Mouse (Mus musculus): ENCODE measurements around the gene Pex14. TPM values are rescaled to one million over a fixed set of nuclear protein-coding genes. Genes with fewer than 3 reads are reported as not detected.

The Pex14 gene
- polyA plus RNA-seq, 1 experiment from 2014 or later: 34.7 TPM

GRCm38 (mm10) chr4:148938546-148938945 is 161.1 kb downstream of the Pex14 start:
- Histone ChIP-seq H3K4me1 (peaks cover 24% of the 10 kb centered on the region), H3K4me2 (no peak overlapping the region), H3K27ac (no peak overlapping the region), H3K9me3 (replicated peaks) (no peaks in the 10 kb centered on the region), H3K4me3 (no peak overlapping the region), H3K9ac (no peak overlapping the region), H3K27me3 (replicated peaks) (peaks cover 24% of the 10 kb centered on the region), H3K36me3 (no peaks in the 10 kb centered on the region)
- no peak for ATAC-seq
- whole genome bisulfite sequencing (ENCODE audit: insufficient replicate concordance): 73% methylated on average over 26 of the region's 26 CpGs

- no peak overlapping the region for H3K27ac ChIP-seq
- peaks cover 24% of the 10 kb centered on the region for H3K4me1 ChIP-seq
- H3K9ac ChIP-seq: no peak overlapping the region
- no peak overlapping the region for H3K4me2 ChIP-seq
- WGBS (ENCODE audit: insufficient replicate concordance): 79% methylated on average over 12 of the region's 12 CpGs
- H3K36me3 ChIP-seq: no peaks in the 10 kb centered on the region
- no peak overlapping the region for H3K4me3 ChIP-seq
- ATAC-seq: no peak
- no peaks in the 10 kb centered on the region for H3K9me3 ChIP-seq (replicated peaks)
- H3K27me3 ChIP-seq (replicated peaks): peaks cover 9% of the 10 kb centered on the region; the same call in 1 of the 2 replicates
Observed at GRCm38 (mm10) chr4:148936727-148937126, 162.9 kb downstream of the Pex14 start.

- Histone ChIP-seq H3K9ac (no peak overlapping the region), H3K9me3 (replicated peaks) (no peaks in the 10 kb centered on the region), H3K4me1 (peaks cover 20% of the 10 kb centered on the region), H3K27ac (peak overlapping the region; percentile 17; the same call in 1 of the 2 replicates), H3K4me3 (no peak overlapping the region), H3K27me3 (replicated peaks) (peaks cover 6% of the 10 kb centered on the region; the same call in 1 of the 2 replicates), H3K4me2 (no peak overlapping the region), H3K36me3 (no peaks in the 10 kb centered on the region)
- ATAC-seq: peak; percentile 28; the same call in 1 of the 2 replicates
- 71% methylated on average over 12 of the region's 12 CpGs for WGBS (ENCODE audit: insufficient replicate concordance)
Observed at GRCm38 (mm10) chr4:148936111-148936510, 163.6 kb downstream of the Pex14 start.

GRCm38 (mm10) chr4:148935211-148935610 is 164.5 kb downstream of the Pex14 start:
- peak; percentile 18; the same call in 1 of the 2 replicates for ATAC-seq
- Histone ChIP-seq H3K4me3 (no peak overlapping the region), H3K9ac (no peak overlapping the region), H3K36me3 (no peaks in the 10 kb centered on the region), H3K27me3 (replicated peaks) (peaks cover 8% of the 10 kb centered on the region; the same call in 1 of the 2 replicates), H3K4me1 (peaks cover 11% of the 10 kb centered on the region), H3K27ac (0 out of 2 replicates have a peak overlapping the region, but pooled peaks have one; percentile 17), H3K4me2 (0 out of 2 replicates have a peak overlapping the region, but pooled peaks have one; percentile 8), H3K9me3 (replicated peaks) (no peaks in the 10 kb centered on the region)
- 49% methylated on average over 13 of the region's 13 CpGs for WGBS (ENCODE audit: insufficient replicate concordance)

GRCm38 (mm10) chr4:148933109-148933508 is 166.6 kb downstream of the Pex14 start:
- WGBS (ENCODE audit: insufficient replicate concordance): 73% methylated on average over 13 of the region's 13 CpGs
- ATAC-seq: no peak
- Histone ChIP-seq H3K27me3 (replicated peaks) (0 out of 2 replicates have a peak, but pooled peaks cover 20% of the 10 kb centered on the region), H3K4me2 (no peak overlapping the region), H3K27ac (no peak overlapping the region), H3K36me3 (no peaks in the 10 kb centered on the region), H3K4me3 (no peak overlapping the region), H3K9me3 (replicated peaks) (no peaks in the 10 kb centered on the region), H3K9ac (no peak overlapping the region), H3K4me1 (peaks cover 8% of the 10 kb centered on the region; the same call in 1 of the 2 replicates)

- no peak for ATAC-seq
- H3K9ac ChIP-seq: no peak overlapping the region
- WGBS (ENCODE audit: insufficient replicate concordance): 39% methylated on average over 9 of the region's 9 CpGs
- peaks cover 34% of the 10 kb centered on the region for H3K27me3 ChIP-seq (replicated peaks)
- no peak overlapping the region for H3K4me3 ChIP-seq
- no peaks in the 10 kb centered on the region for H3K36me3 ChIP-seq
- H3K9me3 ChIP-seq (replicated peaks): no peaks in the 10 kb centered on the region
- H3K4me1 ChIP-seq: peaks cover 20% of the 10 kb centered on the region
- H3K27ac ChIP-seq: no peak overlapping the region
- H3K4me2 ChIP-seq: no peak overlapping the region
Observed at GRCm38 (mm10) chr4:148930721-148931229, 168.9 kb downstream of the Pex14 start.

- H3K4me1 ChIP-seq: peaks cover 17% of the 10 kb centered on the region
- H3K27me3 ChIP-seq (replicated peaks): peaks cover 51% of the 10 kb centered on the region
- no peak overlapping the region for H3K4me2 ChIP-seq
- no peaks in the 10 kb centered on the region for H3K36me3 ChIP-seq
- H3K9ac ChIP-seq: no peak overlapping the region
- 80% methylated on average over 16 of the region's 16 CpGs for WGBS (ENCODE audit: insufficient replicate concordance)
- H3K9me3 ChIP-seq (replicated peaks): no peaks in the 10 kb centered on the region
- no peak overlapping the region for H3K4me3 ChIP-seq
- no peak for ATAC-seq
- H3K27ac ChIP-seq: no peak overlapping the region
Observed at GRCm38 (mm10) chr4:148928876-148929275, 170.8 kb downstream of the Pex14 start.

- WGBS (ENCODE audit: insufficient replicate concordance): 23% methylated on average over 9 of the region's 9 CpGs
- Histone ChIP-seq H3K4me1 (peaks cover 17% of the 10 kb centered on the region), H3K4me3 (no peak overlapping the region), H3K27ac (no peak overlapping the region), H3K4me2 (no peak overlapping the region), H3K9me3 (replicated peaks) (no peaks in the 10 kb centered on the region), H3K27me3 (replicated peaks) (peaks cover 57% of the 10 kb centered on the region), H3K36me3 (no peaks in the 10 kb centered on the region), H3K9ac (no peak overlapping the region)
- ATAC-seq: no peak
Observed at GRCm38 (mm10) chr4:148928316-148928715, 171.4 kb downstream of the Pex14 start.

- ATAC-seq: no peak
- H3K9ac ChIP-seq: no peak overlapping the region
- no peak overlapping the region for H3K4me2 ChIP-seq
- peaks cover 17% of the 10 kb centered on the region for H3K4me1 ChIP-seq
- H3K36me3 ChIP-seq: no peaks in the 10 kb centered on the region
- H3K27ac ChIP-seq: peak overlapping the region; percentile 51; the same call in 1 of the 2 replicates
- no peak overlapping the region for H3K4me3 ChIP-seq
- WGBS (ENCODE audit: insufficient replicate concordance): 65% methylated on average over 8 of the region's 8 CpGs
- H3K27me3 ChIP-seq (replicated peaks): peaks cover 76% of the 10 kb centered on the region
- no peaks in the 10 kb centered on the region for H3K9me3 ChIP-seq (replicated peaks)
Observed at GRCm38 (mm10) chr4:148926459-148926858, 173.2 kb downstream of the Pex14 start.

GRCm38 (mm10) chr4:148925589-148926359 is 173.9 kb downstream of the Pex14 start:
- peaks cover 82% of the 10 kb centered on the region for H3K27me3 ChIP-seq (replicated peaks)
- H3K4me1 ChIP-seq: peaks cover 17% of the 10 kb centered on the region
- no peak overlapping the region for H3K4me2 ChIP-seq
- H3K4me3 ChIP-seq: no peak overlapping the region
- 31% methylated on average over 18 of the region's 18 CpGs for WGBS (ENCODE audit: insufficient replicate concordance)
- no peaks in the 10 kb centered on the region for H3K9me3 ChIP-seq (replicated peaks)
- H3K9ac ChIP-seq: no peak overlapping the region
- H3K27ac ChIP-seq: peak overlapping the region; percentile 51; the same call in 1 of the 2 replicates
- H3K36me3 ChIP-seq: no peaks in the 10 kb centered on the region
- peak; percentile 58 for ATAC-seq

GRCm38 (mm10) chr4:148923976-148924375 is 175.7 kb downstream of the Pex14 start:
- no peak for ATAC-seq
- no peaks in the 10 kb centered on the region for H3K36me3 ChIP-seq
- H3K4me2 ChIP-seq: no peak overlapping the region
- no peaks in the 10 kb centered on the region for H3K9me3 ChIP-seq (replicated peaks)
- peaks cover 93% of the 10 kb centered on the region for H3K27me3 ChIP-seq (replicated peaks)
- H3K9ac ChIP-seq: no peak overlapping the region
- peaks cover 17% of the 10 kb centered on the region for H3K4me1 ChIP-seq
- H3K27ac ChIP-seq: no peak overlapping the region
- WGBS (ENCODE audit: insufficient replicate concordance): 57% methylated on average over 8 of the region's 8 CpGs
- no peak overlapping the region for H3K4me3 ChIP-seq

GRCm38 (mm10) chr4:148923414-148923813 is 176.3 kb downstream of the Pex14 start:
- no peaks in the 10 kb centered on the region for H3K36me3 ChIP-seq
- WGBS (ENCODE audit: insufficient replicate concordance): 61% methylated on average over 9 of the region's 9 CpGs
- no peak overlapping the region for H3K27ac ChIP-seq
- H3K4me3 ChIP-seq: no peak overlapping the region
- no peak overlapping the region for H3K9ac ChIP-seq
- ATAC-seq: no peak
- H3K4me2 ChIP-seq: no peak overlapping the region
- peaks cover 93% of the 10 kb centered on the region for H3K27me3 ChIP-seq (replicated peaks)
- no peaks in the 10 kb centered on the region for H3K9me3 ChIP-seq (replicated peaks)
- H3K4me1 ChIP-seq: peaks cover 17% of the 10 kb centered on the region
